Mouse (Mus musculus): ENCODE data around the gene Slc9a9.
A peak's percentile ranks its signal among the peaks of the same experiment; 100 is the strongest.

The Slc9a9 gene

GRCm38 (mm10) chr9:94682260-94682659, 12.6 kb downstream of the Slc9a9 start:
- DNase-seq (ENCODE audit: low spot score in 2 of 2) = no peak

- DNase-seq (ENCODE audit: low spot score in 2 of 2) = no peak
Measured at GRCm38 (mm10) chr9:94685640-94686039, 15.9 kb downstream of the Slc9a9 start.

GRCm38 (mm10) chr9:94686380-94686779, 16.7 kb downstream of the Slc9a9 start:
- no peak for DNase-seq (ENCODE audit: low spot score in 2 of 2)

GRCm38 (mm10) chr9:94687203-94687859, 17.6 kb downstream of the Slc9a9 start:
- no peak for DNase-seq (ENCODE audit: low spot score in 2 of 2)

GRCm38 (mm10) chr9:94691311-94692087, 21.8 kb downstream of the Slc9a9 start:
- DNase-seq (ENCODE audit: low spot score in 2 of 2) = peak; percentile 22 to 55

GRCm38 (mm10) chr9:94692122-94692521, 22.4 kb downstream of the Slc9a9 start:
- DNase-seq (ENCODE audit: low spot score in 2 of 2) = no peak

GRCm38 (mm10) chr9:94694243-94694642, 24.5 kb downstream of the Slc9a9 start:
- no peak for DNase-seq (ENCODE audit: low spot score in 2 of 2)

- DNase-seq (ENCODE audit: low spot score in 2 of 2) = no peak
Measured at GRCm38 (mm10) chr9:94694983-94695382, 25.3 kb downstream of the Slc9a9 start.

GRCm38 (mm10) chr9:94696539-94697079, 26.9 kb downstream of the Slc9a9 start:
- peak; percentile 27 to 54 for DNase-seq (ENCODE audit: low spot score in 2 of 2)

- DNase-seq (ENCODE audit: low spot score in 2 of 2) = no peak
Measured at GRCm38 (mm10) chr9:94698175-94698574, 28.5 kb downstream of the Slc9a9 start.

GRCm38 (mm10) chr9:94700549-94700948, 30.8 kb downstream of the Slc9a9 start:
- peak in 1 of 2 experiments; percentile 22 for DNase-seq (ENCODE audit: low spot score in 2 of 2)

- DNase-seq (ENCODE audit: low spot score in 2 of 2) = no peak
Measured at GRCm38 (mm10) chr9:94701193-94701869, 31.6 kb downstream of the Slc9a9 start.

- no peak for DNase-seq (ENCODE audit: low spot score in 2 of 2)
Measured at GRCm38 (mm10) chr9:94701965-94702634, 32.4 kb downstream of the Slc9a9 start.

GRCm38 (mm10) chr9:94704986-94705757, 35.5 kb downstream of the Slc9a9 start:
- DNase-seq (ENCODE audit: low spot score in 2 of 2) = peak in 1 of 2 experiments; percentile 4

- DNase-seq (ENCODE audit: low spot score in 2 of 2) = peak in 1 of 2 experiments; percentile 20
Measured at GRCm38 (mm10) chr9:94705758-94706026, 36.0 kb downstream of the Slc9a9 start.

- DNase-seq (ENCODE audit: low spot score in 2 of 2) = no peak
Measured at GRCm38 (mm10) chr9:94712084-94712483, 42.4 kb downstream of the Slc9a9 start.

GRCm38 (mm10) chr9:94716695-94717094, 47.0 kb downstream of the Slc9a9 start:
- DNase-seq (ENCODE audit: low spot score in 2 of 2) = no peak

GRCm38 (mm10) chr9:94723631-94724030, 53.9 kb downstream of the Slc9a9 start:
- DNase-seq (ENCODE audit: low spot score in 2 of 2) = no peak

GRCm38 (mm10) chr9:94725121-94725520, 55.4 kb downstream of the Slc9a9 start:
- DNase-seq (ENCODE audit: low spot score in 2 of 2) = no peak

- no peak for DNase-seq (ENCODE audit: low spot score in 2 of 2)
Measured at GRCm38 (mm10) chr9:94727457-94727856, 57.7 kb downstream of the Slc9a9 start.

- DNase-seq (ENCODE audit: low spot score in 2 of 2) = no peak
Measured at GRCm38 (mm10) chr9:94730396-94730795, 60.7 kb downstream of the Slc9a9 start.

Measured in heart, adult 9 months (tissue).